In genomic region chr6:37730500-37731239, GRCm38 (mm10) we compare ENCODE assay signal across 14 mouse cellular contexts.
DNase-seq lines count a peak whose midpoint lies in the region; ATAC-seq and TF ChIP-seq lines count a peak whose summit lies in the region.
"Had no signal": no experiment of that assay in that cellular context is flagged by ENCODE, and none has a peak within 500 bp of the region (broad histone marks: within the 10 kb centered on the region; RNA-seq: fewer than 3 reads in every experiment).

No protein-coding gene starts in this region.

- TF ChIP-seq POLR2A in limb, embryonic 14.5 days (IDR thresholded peaks at IDR 0.05; ENCODE audit: borderline replicate concordance, extremely low read depth, insufficient read depth, insufficient read length): no peak

- no peaks in the 10 kb centered on the region for H3K36me3 ChIP-seq in lung, embryonic 16.5 days (ENCODE audit: control insufficient read depth, insufficient read depth, low read length)
- H3K36me3 ChIP-seq in kidney, embryonic 14.5 days (ENCODE audit: control insufficient read depth, insufficient read depth, low read length): no peaks in the 10 kb centered on the region
- H3K36me3 ChIP-seq in limb, embryonic 14.5 days (ENCODE audit: control insufficient read depth, insufficient read depth, low read length): no peaks in the 10 kb centered on the region
- H3K36me3 ChIP-seq: neural tube, embryonic 15.5 days had no signal

- H3K27ac ChIP-seq in lung, embryonic 16.5 days (ENCODE audit: low read length): 0 out of 2 replicates have a peak overlapping the region, but pooled peaks have one; percentile 17
- peak overlapping the region; percentile 69 for H3K27ac ChIP-seq in kidney, embryonic 14.5 days (ENCODE audit: low read depth, low read length)
- no peak overlapping the region for H3K27ac ChIP-seq in limb, embryonic 14.5 days (replicated peaks; ENCODE audit: low read depth, low read length)
- H3K27ac ChIP-seq: hindbrain, embryonic 14.5 days; neural tube, embryonic 15.5 days had no signal

- WGBS in lung, embryonic 16.5 days: 68% methylated on average over 8 of the region's 8 CpGs
- WGBS in kidney, embryonic 14.5 days: 63% methylated on average over 8 of the region's 8 CpGs
- WGBS in limb, embryonic 14.5 days: 35% methylated on average over 8 of the region's 8 CpGs

- H3K4me2 ChIP-seq in lung, embryonic 16.5 days (ENCODE audit: low read depth, low read length): no peak overlapping the region
- no peak overlapping the region for H3K4me2 ChIP-seq in kidney, embryonic 14.5 days (replicated peaks; ENCODE audit: low read depth, low read length)
- 0 out of 2 replicates have a peak overlapping the region, but pooled peaks have one; percentile 6 for H3K4me2 ChIP-seq in limb, embryonic 14.5 days (replicated peaks; ENCODE audit: low read depth, low read length, severe bottlenecking)
- H3K4me2 ChIP-seq: hindbrain, embryonic 14.5 days; neural tube, embryonic 15.5 days had no signal

- intact Hi-C loops in left cerebral cortex, postnatal 36 days (cut with DNase I): no loop called here

- ATAC-seq in lung, embryonic 16.5 days (ENCODE audit: low read depth): peak; percentile 53; the same call in 1 of the 2 replicates
- ATAC-seq in kidney, embryonic 14.5 days (ENCODE audit: low FRiP score, low TSS enrichment): peak; percentile 51; the same call in 1 of the 2 replicates
- ATAC-seq in limb, embryonic 14.5 days (ENCODE audit: low FRiP score, low read depth): peak; percentile 58; the same call in 1 of the 2 replicates
- ATAC-seq: midbrain, embryonic 16.5 days had no signal

- no peak overlapping the region for H3K4me3 ChIP-seq in lung, embryonic 16.5 days (ENCODE audit: low read length)
- no peak overlapping the region for H3K4me3 ChIP-seq in kidney, embryonic 14.5 days (ENCODE audit: low read length)
- H3K4me3 ChIP-seq in limb, embryonic 14.5 days (replicated peaks; ENCODE audit: low read length): no peak overlapping the region
- H3K4me3 ChIP-seq: erythroblast, embryonic 14.5 days; neural tube, embryonic 15.5 days had no signal

- no peak overlapping the region for H3K9ac ChIP-seq in lung, embryonic 16.5 days (ENCODE audit: low read length)
- H3K9ac ChIP-seq in kidney, embryonic 14.5 days (ENCODE audit: low read depth, low read length): no peak overlapping the region
- no peak overlapping the region for H3K9ac ChIP-seq in limb, embryonic 14.5 days (ENCODE audit: low read depth, low read length, severe bottlenecking)
- H3K9ac ChIP-seq: hindbrain, embryonic 14.5 days; neural tube, embryonic 15.5 days had no signal

- H3K27me3 ChIP-seq in lung, embryonic 16.5 days (ENCODE audit: control insufficient read depth, insufficient read depth, low read depth, low read length): no peaks in the 10 kb centered on the region
- H3K27me3 ChIP-seq in kidney, embryonic 14.5 days (ENCODE audit: control insufficient read depth, insufficient read depth, low read length): no peaks in the 10 kb centered on the region
- H3K27me3 ChIP-seq in limb, embryonic 14.5 days (ENCODE audit: control insufficient read depth, insufficient read depth, low read length): no peaks in the 10 kb centered on the region
- H3K27me3 ChIP-seq: neural tube, embryonic 15.5 days had no signal

- H3K9me3 ChIP-seq in lung, embryonic 16.5 days (ENCODE audit: control insufficient read depth, low read length): no peaks in the 10 kb centered on the region
- no peaks in the 10 kb centered on the region for H3K9me3 ChIP-seq in kidney, embryonic 14.5 days (ENCODE audit: control insufficient read depth, low read length)
- no peaks in the 10 kb centered on the region for H3K9me3 ChIP-seq in limb, embryonic 14.5 days (ENCODE audit: control insufficient read depth, low read length)
- H3K9me3 ChIP-seq: neural tube, embryonic 15.5 days had no signal

- DNase-seq in adrenal gland, postnatal 14 days: peak; percentile 24
- no peak for DNase-seq in adrenal gland, postnatal 36 days
- DNase-seq in lung, postnatal 25 days (ENCODE audit: low spot score): no peak
- peak; percentile 45 for DNase-seq in limb, embryonic 14.5 days (ENCODE audit: low spot score)
- DNase-seq in spleen, adult 12 weeks (ENCODE audit: low spot score): no peak
- no peak for DNase-seq in left cerebral cortex, postnatal 36 days (ENCODE audit: low spot score in 2 of 2)
- DNase-seq: cerebellum, postnatal 10 days; lung, adult 18-20 months had no signal

- H3K4me1 ChIP-seq in lung, embryonic 16.5 days (replicated peaks; ENCODE audit: control insufficient read depth, insufficient read depth, low read length): 0 out of 2 replicates have a peak, but pooled peaks cover 4% of the 10 kb centered on the region
- peaks cover 7% of the 10 kb centered on the region; the same call in 1 of the 2 replicates for H3K4me1 ChIP-seq in kidney, embryonic 14.5 days (ENCODE audit: control insufficient read depth, insufficient read depth, low read length)
- H3K4me1 ChIP-seq in limb, embryonic 14.5 days (ENCODE audit: control insufficient read depth, insufficient read depth, low read length): peaks cover 5% of the 10 kb centered on the region

Comparison
In these comparisons a context has a peak if more than half of its experiments do, and no peak if none do; other contexts are left out.
1. DNase-seq: peak in adrenal gland, postnatal 14 days (single experiment) and limb, embryonic 14.5 days (single experiment); none in adrenal gland, postnatal 36 days (0 of 2), lung, postnatal 25 days (single experiment), spleen, adult 12 weeks (single experiment) and left cerebral cortex, postnatal 36 days (0 of 2).
2. Peak in every context shown above with its lines, with median percentiles within 50 percentile points of each other: ATAC-seq.